Mouse (Mus musculus) kidney, postnatal 0 days (tissue): Measurements from ENCODE around the gene Tssk3. TPM values are rescaled to one million over a fixed set of nuclear protein-coding genes. Genes with fewer than 3 reads are reported as not detected.
A peak's percentile ranks its signal among the peaks of the same experiment; 100 is the strongest.
"Not testable (repeated sequence)": the region's sequence is repeated elsewhere in the genome, so short reads cannot be mapped to it uniquely, and the experiment has no call there.

Experiments used
- ATAC-seq: fragments of 200-750 bp; cut with Nextera tagmentation; replicated peaks from 2 replicates; pipeline ENCODE4 v1.8.0; 2017; ENCODE audit warnings: low read depth, moderate number of reproducible peaks, moderate TSS enrichment, moderate library complexity; ENCODE audit not compliant: low FRiP score
- DNase-seq: peaks from one replicate; pipeline ENCODE4 v3.0.0-alpha.2; 2016; ENCODE audit warnings: low spot score
- H3K27ac ChIP-seq: fragments of 300-500 bp; sonication (generic); 2 replicates; pipeline ENCODE4 v1.5.1; 2014; ENCODE audit warnings: mild to moderate bottlenecking
- H3K27me3 ChIP-seq: fragments of 300-500 bp; sonication (generic); 2 replicates; pipeline ENCODE4 v1.6.1; 2014; ENCODE audit warnings: low read length, mixed read lengths; ENCODE audit not compliant: insufficient read depth
- H3K36me3 ChIP-seq: fragments of 300-500 bp; sonication (generic); 2 replicates; pipeline ENCODE4 v1.6.1; 2014; ENCODE audit warnings: low read length, mixed read lengths; ENCODE audit not compliant: insufficient read depth
- H3K4me1 ChIP-seq: fragments of 300-500 bp; sonication (generic); replicated peaks from 2 replicates; pipeline ENCODE4 v1.6.1; 2014; ENCODE audit warnings: antibody characterized with exemption, low read length, mixed read lengths; ENCODE audit not compliant: insufficient read depth
- H3K4me2 ChIP-seq: fragments of 300-500 bp; sonication (generic); 2 replicates; pipeline ENCODE4 v1.6.1; 2014; ENCODE audit warnings: mild to moderate bottlenecking, low read length, moderate library complexity, mixed read lengths
- H3K4me3 ChIP-seq: fragments of 300-500 bp; sonication (generic); replicated peaks from 2 replicates; pipeline ENCODE4 v1.5.1; 2014; ENCODE audit warnings: low read depth, low read length
- H3K9ac ChIP-seq: fragments of 300-500 bp; sonication (generic); 2 replicates; pipeline ENCODE4 v1.6.1; 2014; ENCODE audit warnings: low read depth, low read length
- H3K9me3 ChIP-seq: fragments of 300-500 bp; sonication (generic); replicated peaks from 2 replicates; pipeline ENCODE4 v1.6.1; 2016; ENCODE audit warnings: low read length, inconsistent platforms, mixed read lengths
- CTCF ChIP-seq: IDR thresholded peaks from 2 replicates; pipeline ENCODE4 v1.5.1; 2016; ENCODE audit warnings: antibody characterized with exemption, low read depth, mild to moderate bottlenecking, moderate library complexity
- WGBS: fragments of 180-500 bp; shearing (Covaris S2); extraction: QIAGEN DNeasy Blood & Tissue Kit; methylation state at CpG from one replicate; pipeline ENCODE4 v1.1.7; 2014; 5-methylcytosine and 5-hydroxymethylcytosine counted together
- polyA plus RNA-seq: library from polyadenylated mRNA; unstranded; fragments of >200 nt; fragmentation: Nextera tagmentation; extraction: Ambion mirVana; gene quantifications from 2 replicates; pipeline ENCODE4 v1.2.1, GENCODE M21; 2015

Tssk3 gene
- polyA plus RNA-seq, 1 experiment from 2014 or later: not detected

- H3K27me3 ChIP-seq: no peaks in the 10 kb centered on the region
- H3K4me3 ChIP-seq: no peak overlapping the region
- H3K4me2 ChIP-seq: no peak overlapping the region
- no peak overlapping the region for H3K27ac ChIP-seq
- ATAC-seq (no peak), DNase-seq (no peak)
- H3K9ac ChIP-seq: no peak overlapping the region
- H3K4me1 ChIP-seq: peaks cover 5% of the 10 kb centered on the region
- TF ChIP-seq CTCF: no peak
- no peaks in the 10 kb centered on the region for H3K9me3 ChIP-seq
- H3K36me3 ChIP-seq: peaks cover 32% of the 10 kb centered on the region
- 83% methylated on average over 24 of the region's 24 CpGs for WGBS
Measured at GRCm38 (mm10) chr4:129463097-129464059, 27.4 kb downstream of the Tssk3 start.

- ATAC-seq (no peak; the same call in 1 of the 2 replicates), DNase-seq (peak; percentile 66)
- no peaks in the 10 kb centered on the region for H3K9me3 ChIP-seq
- peaks cover 5% of the 10 kb centered on the region for H3K4me1 ChIP-seq
- peak overlapping the region; percentile 88 for H3K4me3 ChIP-seq
- no peak for TF ChIP-seq CTCF
- peaks cover 20% of the 10 kb centered on the region for H3K36me3 ChIP-seq
- H3K27me3 ChIP-seq: no peaks in the 10 kb centered on the region
- H3K9ac ChIP-seq: peak overlapping the region; percentile 71
- H3K27ac ChIP-seq: peak overlapping the region; percentile 87
- peak overlapping the region; percentile 91 for H3K4me2 ChIP-seq
- WGBS: 31% methylated on average over 3 of the region's 3 CpGs
Measured at GRCm38 (mm10) chr4:129462118-129462517, 28.7 kb downstream of the Tssk3 start.

- under 1% methylated on average over 46 of the region's 46 CpGs for WGBS
- DNase-seq (peak; percentile 100), ATAC-seq (peak; percentile 98)
- H3K4me1 ChIP-seq: peaks cover 5% of the 10 kb centered on the region
- H3K36me3 ChIP-seq: peaks cover 15% of the 10 kb centered on the region
- no peak for TF ChIP-seq CTCF
- peak within 1 kb of the TSS; percentile 88 for H3K4me3 ChIP-seq
- H3K4me2 ChIP-seq: peak within 1 kb of the TSS; percentile 91
- no peaks in the 10 kb centered on the region for H3K27me3 ChIP-seq
- H3K9ac ChIP-seq: peak within 1 kb of the TSS; percentile 71
- H3K9me3 ChIP-seq: no peaks in the 10 kb centered on the region
- peak within 1 kb of the TSS; percentile 90 for H3K27ac ChIP-seq
Measured at GRCm38 (mm10) chr4:129461183-129461960, 29.4 kb downstream of the Tssk3 start, which contains the start of gene Bsdc1. Bsdc1 (plus strand) TSS chr4:129461581.

GRCm38 (mm10) chr4:129460827-129461182 lies 30.0 kb downstream of the Tssk3 start:
- Histone ChIP-seq H3K27ac (peak overlapping the region; percentile 90), H3K27me3 (no peaks in the 10 kb centered on the region), H3K4me3 (peak overlapping the region; percentile 36), H3K9ac (peak overlapping the region; percentile 48), H3K9me3 (no peaks in the 10 kb centered on the region), H3K4me1 (peaks cover 5% of the 10 kb centered on the region), H3K4me2 (peak overlapping the region; percentile 65), H3K36me3 (peaks cover 9% of the 10 kb centered on the region)
- no peak; the same call in 1 of the 2 replicates for TF ChIP-seq CTCF
- DNase-seq (no peak), ATAC-seq (no peak)
- 0% methylated on average over 4 of the region's 4 CpGs for WGBS

- TF ChIP-seq CTCF: no peak
- no peak for DNase-seq
- no peak for ATAC-seq
- Histone ChIP-seq H3K4me2 (no peak overlapping the region), H3K27me3 (no peaks in the 10 kb centered on the region), H3K36me3 (no peaks in the 10 kb centered on the region), H3K4me1 (peaks cover 5% of the 10 kb centered on the region), H3K9ac (no peak overlapping the region), H3K27ac (no peak overlapping the region), H3K9me3 (no peaks in the 10 kb centered on the region), H3K4me3 (no peak overlapping the region)
- 75% methylated on average over 3 of the region's 3 CpGs for WGBS
Measured at GRCm38 (mm10) chr4:129459726-129460125, 31.1 kb downstream of the Tssk3 start.

GRCm38 (mm10) chr4:129457311-129457710 lies 33.5 kb downstream of the Tssk3 start:
- 72% methylated on average over 2 of the region's 2 CpGs for WGBS
- not testable (repeated sequence) for ATAC-seq, H3K27ac ChIP-seq, DNase-seq, H3K9me3 ChIP-seq, H3K4me3 ChIP-seq, H3K27me3 ChIP-seq, H3K4me1 ChIP-seq, H3K9ac ChIP-seq, H3K36me3 ChIP-seq, H3K4me2 ChIP-seq
